Mouse (Mus musculus) heart, adult 2 months (tissue): ENCODE measurements at regions not wholly inside any gene's neighbourhood (a gene's known extent, or its start where the extent isn't known, plus 50 kb on each side); places are given as distances from the start of the nearest gene placed in this dataset.

Experiments
- CTCF ChIP-seq: fragments of 200-600 bp; IDR thresholded peaks from 2 replicates; pipeline ENCODE4 v1.8.1; 2022; ENCODE audit warnings: antibody characterized with exemption, mild to moderate bottlenecking, moderate library complexity
- POLR2A ChIP-seq: fragments of 200-500 bp; IDR thresholded peaks from 2 replicates; pipeline ENCODE4 v1.6.1; 2011; ENCODE audit warnings: mild to moderate bottlenecking, low read depth, low read length, control low read depth; ENCODE audit not compliant: insufficient read depth

DNA sequence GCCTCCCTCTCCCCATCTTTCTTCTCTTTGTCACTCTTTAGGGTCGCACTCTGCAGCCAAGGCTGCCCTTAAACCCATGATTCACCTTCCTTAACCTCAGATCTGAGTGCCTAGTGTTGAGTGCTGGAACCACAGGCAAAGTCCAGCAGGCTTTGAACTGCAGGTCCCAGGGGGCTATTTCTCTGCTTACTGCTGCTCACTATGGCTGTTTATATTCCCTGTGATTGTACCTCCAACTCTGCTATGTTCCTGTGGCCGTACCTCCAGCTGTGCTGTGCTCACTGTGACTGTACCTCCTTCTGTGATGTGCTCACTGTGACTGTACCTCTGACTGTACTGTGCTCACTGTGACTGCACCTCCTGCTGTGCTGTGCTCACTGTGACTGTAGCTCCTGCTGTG is 124.1 kb upstream of the Cryz start:
- TF ChIP-seq POLR2A (no peak), CTCF (no peak)
